ENCODE assay signal across 20 mouse cellular contexts in genomic region chr1:184117991-184118390, GRCm38 (mm10).
DNase-seq lines count a peak whose midpoint lies in the region; ATAC-seq lines count a peak whose summit lies in the region.
"Had no signal": no experiment of that assay in that cellular context is flagged by ENCODE, and none has a peak within 500 bp of the region (broad histone marks: within the 10 kb centered on the region; RNA-seq: fewer than 3 reads in every experiment).

No protein-coding gene starts in this region.

- no peak for ATAC-seq in limb, embryonic 13.5 days (ENCODE audit: low FRiP score, low read depth)
- ATAC-seq in activated CD4-positive, CD25-positive, alpha-beta regulatory T cell, adult 4 months: peak; percentile 96
- no peak for ATAC-seq in megakaryocyte-erythroid progenitor cell, adult 5-6 weeks (replicated peaks; ENCODE audit: low FRiP score, low TSS enrichment, poor library complexity, severe bottlenecking)
- ATAC-seq: forebrain, embryonic 14.5 days; lung, postnatal 0 days; midbrain, embryonic 16.5 days had no signal

- H3K4me3 ChIP-seq in limb, embryonic 13.5 days: no peak overlapping the region
- H3K4me3 ChIP-seq in limb, embryonic 10.5 days: no peak overlapping the region
- H3K4me3 ChIP-seq: embryonic facial prominence, embryonic 12.5 days; hindbrain, embryonic 10.5 days; stomach, embryonic 15.5 days had no signal

- 63% methylated on average over 2 of the region's 2 CpGs for WGBS in limb, embryonic 13.5 days
- 85% methylated on average over 2 of the region's 2 CpGs for WGBS in limb, embryonic 10.5 days

- no peaks in the 10 kb centered on the region for H3K36me3 ChIP-seq in limb, embryonic 13.5 days
- H3K36me3 ChIP-seq in limb, embryonic 10.5 days: no peaks in the 10 kb centered on the region
- H3K36me3 ChIP-seq: embryonic facial prominence, embryonic 12.5 days; G1E; hindbrain, embryonic 10.5 days; stomach, embryonic 15.5 days had no signal

- no peak overlapping the region for H3K4me2 ChIP-seq in limb, embryonic 13.5 days (replicated peaks)
- H3K4me2 ChIP-seq: embryonic facial prominence, embryonic 12.5 days; stomach, embryonic 15.5 days had no signal

- no peaks in the 10 kb centered on the region for H3K9me3 ChIP-seq in limb, embryonic 13.5 days
- no peaks in the 10 kb centered on the region for H3K9me3 ChIP-seq in limb, embryonic 10.5 days (replicated peaks)
- H3K9me3 ChIP-seq: embryonic facial prominence, embryonic 12.5 days; hindbrain, embryonic 10.5 days; stomach, embryonic 15.5 days had no signal

- H3K9ac ChIP-seq in limb, embryonic 13.5 days: no peak overlapping the region
- H3K9ac ChIP-seq: embryonic facial prominence, embryonic 12.5 days; stomach, embryonic 15.5 days had no signal

- DNase-seq in limb, embryonic 10.5 days (ENCODE audit: low spot score): no peak
- peak; percentile 49 to 74 for DNase-seq in thymus, adult 18-20 months
- peak; percentile 67 for DNase-seq in thymus, postnatal 4 days
- no peak for DNase-seq in cerebellum, adult 9-10 months
- no peak for DNase-seq in adrenal gland, adult 8-10 months
- DNase-seq: B cell, adult 2 months; cerebellum, adult 8-10 months; kidney, adult 8-10 months; kidney, postnatal 14 days; right cerebral cortex, postnatal 14 days had no signal

- H3K4me1 ChIP-seq in limb, embryonic 13.5 days: peaks cover 11% of the 10 kb centered on the region
- no peaks in the 10 kb centered on the region for H3K4me1 ChIP-seq in limb, embryonic 10.5 days
- H3K4me1 ChIP-seq: hindbrain, embryonic 10.5 days; stomach, embryonic 15.5 days had no signal

- H3K27ac ChIP-seq in limb, embryonic 13.5 days: peak overlapping the region; percentile 23; the same call in 1 of the 2 replicates
- no peak overlapping the region for H3K27ac ChIP-seq in limb, embryonic 10.5 days
- H3K27ac ChIP-seq: embryonic facial prominence, embryonic 12.5 days; hindbrain, embryonic 10.5 days; stomach, embryonic 15.5 days had no signal

- H3K27me3 ChIP-seq in limb, embryonic 13.5 days: no peaks in the 10 kb centered on the region
- no peaks in the 10 kb centered on the region for H3K27me3 ChIP-seq in limb, embryonic 10.5 days (ENCODE audit: low read depth, poor library complexity, severe bottlenecking)
- H3K27me3 ChIP-seq: embryonic facial prominence, embryonic 12.5 days; stomach, embryonic 15.5 days had no signal

Comparison
In these comparisons a context has a peak if more than half of its experiments do, and no peak if none do; other contexts are left out.
1. DNase-seq: peak in thymus, adult 18-20 months (2 of 2) and thymus, postnatal 4 days (single experiment); none in limb, embryonic 10.5 days (single experiment), cerebellum, adult 9-10 months (single experiment) and adrenal gland, adult 8-10 months (single experiment).